Mouse (Mus musculus) adrenal gland, postnatal 36 days (tissue): ENCODE results near the gene Phkb. TPM values are rescaled to one million over a fixed set of nuclear protein-coding genes. Genes with fewer than 3 reads are reported as not detected.

Experiments used
- DNase-seq, 2 experiments: peaks; one replicate each; pipeline ENCODE4 v3.0.0; 2021; ENCODE audit warnings: mixed read lengths in 1 of 2
- total RNA-seq, 2 experiments: library from RNA; stranded (reverse); gene quantifications; 2 replicates each; pipeline ENCODE4 v1.2.3; 2021

Gene Phkb
- total RNA-seq, 2 experiments from 2014 or later: 53.4 to 67.5 TPM

GRCm38 (mm10) chr8:86087468-86087867 is 246.7 kb downstream of the Phkb start:
- no peak for DNase-seq

GRCm38 (mm10) chr8:86090666-86091065 is 249.9 kb downstream of the Phkb start:
- no peak for DNase-seq

Other genes starting within 250 kb of the Phkb start
- 1 to 10 TPM; 4.0 to 8.0 TPM for gene Neto2, start 140.0 kb upstream of the Phkb start, total RNA-seq
- gene Itfg1, start within 50 bp of the Phkb start, total RNA-seq: 10 to 100 TPM; 68.0 to 71.6 TPM